Mouse (Mus musculus) adrenal gland, adult 2 months (tissue): ENCODE measurements around the gene 2310034C09Rik. TPM values are rescaled to one million over a fixed set of nuclear protein-coding genes. Genes with fewer than 3 reads are reported as not detected.
"Not testable (repeated sequence)": the region's sequence is repeated elsewhere in the genome, so short reads cannot be mapped to it uniquely, and the experiment has no call there.

Experiments
- DNase-seq: peaks from one replicate; pipeline ENCODE4 v3.0.0; 2021
- long read RNA-seq: library from polyadenylated mRNA; stranded (forward); transcript quantifications from one replicate; pipeline ENCODE4 v2.0.0, GENCODE M21; 2021
- polyA plus RNA-seq: library from polyadenylated mRNA; depleted of rRNA; stranded (reverse); fragments of >200 nt; gene quantifications from 2 replicates; pipeline ENCODE4 v1.2.3, GENCODE M21; 2012; rRNA removed
- total RNA-seq, 2 experiments: library from RNA; stranded (reverse); gene quantifications; 2 replicates each; pipeline ENCODE4 v1.2.3; 2021

Gene 2310034C09Rik
- total RNA-seq (not detected), polyA plus RNA-seq (not detected in 2 replicates)
- long read RNA-seq = 0 reads

DNA sequence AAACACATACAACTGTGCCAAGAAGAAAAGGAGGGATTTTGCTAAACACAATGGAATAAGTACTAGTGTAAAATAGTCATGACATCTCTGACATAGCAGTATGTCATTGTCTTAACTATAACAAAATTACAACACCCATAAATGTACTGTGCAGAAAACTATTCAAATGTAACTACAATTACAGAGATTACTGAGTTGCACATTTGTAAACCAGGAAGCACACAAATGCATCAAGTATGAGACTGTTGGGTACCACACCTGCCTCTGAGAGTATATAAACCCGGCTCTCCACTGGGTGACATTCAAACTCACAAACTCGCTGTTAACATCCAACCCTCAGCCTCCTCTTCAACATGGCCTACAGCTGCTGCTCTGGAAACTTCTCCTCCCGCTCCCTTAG is at the start of gene 2310034C09Rik:
Gene 2310034C09Rik (plus strand): TSS at position 301 of the 400 bp plus-strand sequence.
- not testable (repeated sequence) for DNase-seq

DNA sequence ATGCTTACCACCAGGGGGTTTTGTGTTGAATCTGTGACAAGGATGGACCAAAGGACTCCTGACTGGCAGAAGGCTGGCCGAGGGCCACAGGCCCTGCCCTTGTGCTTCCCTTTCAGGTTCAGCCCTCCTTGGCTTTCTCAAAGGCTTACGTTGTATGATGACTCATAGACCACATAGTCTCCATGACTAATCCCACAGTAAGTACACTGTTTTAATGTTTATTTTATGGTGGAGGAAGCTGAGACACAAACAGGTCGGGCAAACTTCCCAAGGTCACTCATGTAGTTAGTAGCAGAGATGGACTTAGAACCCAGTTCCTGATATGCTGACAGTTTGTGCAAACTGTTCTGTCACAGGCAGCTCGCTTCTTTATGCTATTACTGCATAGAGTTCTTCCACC is 47.9 kb upstream of the 2310034C09Rik start:
- peak; percentile 21 for DNase-seq

DNA sequence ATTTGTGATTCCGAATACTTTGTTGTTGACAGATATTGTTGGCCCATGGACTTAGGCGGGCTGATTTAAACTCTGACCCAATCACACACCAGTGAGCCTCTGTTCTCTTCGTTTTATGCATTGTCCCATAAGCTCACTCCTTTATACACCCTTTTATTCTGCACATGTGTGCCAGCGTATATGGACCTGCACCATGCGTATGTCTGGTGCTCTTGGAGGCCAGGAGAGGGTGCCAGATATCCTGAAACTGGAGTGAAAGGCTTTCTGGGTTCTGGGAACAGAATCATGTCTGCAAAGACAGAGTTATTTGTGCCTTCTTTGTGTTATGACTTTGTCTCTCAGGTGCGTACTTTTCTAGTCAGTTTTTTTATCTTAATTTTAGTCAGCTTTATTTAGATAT is 47.4 kb upstream of the 2310034C09Rik start:
- DNase-seq = no peak

DNA sequence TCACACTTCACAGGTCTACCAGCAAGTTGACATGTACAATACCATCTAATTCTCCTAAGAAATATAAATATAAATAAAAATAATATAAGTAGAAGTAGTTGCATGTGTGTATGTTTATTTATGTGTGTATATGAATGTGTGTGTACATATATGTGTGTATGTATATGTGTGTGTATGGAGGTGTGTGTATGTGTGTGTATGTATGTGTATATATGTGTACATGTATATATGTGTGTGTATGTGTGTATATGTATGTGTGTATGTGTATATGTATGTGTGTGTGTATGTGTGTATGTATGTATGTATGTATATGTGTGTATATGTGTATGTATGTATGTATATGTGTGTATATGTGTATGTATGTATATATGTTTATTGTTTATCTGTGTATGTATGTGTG is 42.1 kb upstream of the 2310034C09Rik start:
- no peak for DNase-seq

DNA sequence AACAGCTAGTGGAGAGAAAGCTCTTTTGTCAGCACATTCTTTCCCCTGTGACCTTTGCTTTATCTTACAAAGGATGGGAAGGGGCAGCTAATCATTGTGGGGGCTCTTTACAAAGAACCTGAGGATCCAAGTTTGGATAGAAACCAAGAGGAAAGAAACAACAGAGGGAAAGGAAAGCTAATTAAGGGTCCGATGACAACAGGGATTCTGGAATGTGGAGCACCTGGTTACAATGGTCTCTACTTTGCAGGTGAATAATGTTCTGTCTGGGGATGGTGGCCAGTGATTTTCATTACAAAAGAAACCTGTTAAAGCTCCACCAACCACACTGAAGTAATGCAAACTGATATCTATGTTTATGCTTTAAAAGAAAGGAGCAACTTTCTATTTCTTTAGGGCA is 38.6 kb upstream of the 2310034C09Rik start:
- DNase-seq = no peak

DNA sequence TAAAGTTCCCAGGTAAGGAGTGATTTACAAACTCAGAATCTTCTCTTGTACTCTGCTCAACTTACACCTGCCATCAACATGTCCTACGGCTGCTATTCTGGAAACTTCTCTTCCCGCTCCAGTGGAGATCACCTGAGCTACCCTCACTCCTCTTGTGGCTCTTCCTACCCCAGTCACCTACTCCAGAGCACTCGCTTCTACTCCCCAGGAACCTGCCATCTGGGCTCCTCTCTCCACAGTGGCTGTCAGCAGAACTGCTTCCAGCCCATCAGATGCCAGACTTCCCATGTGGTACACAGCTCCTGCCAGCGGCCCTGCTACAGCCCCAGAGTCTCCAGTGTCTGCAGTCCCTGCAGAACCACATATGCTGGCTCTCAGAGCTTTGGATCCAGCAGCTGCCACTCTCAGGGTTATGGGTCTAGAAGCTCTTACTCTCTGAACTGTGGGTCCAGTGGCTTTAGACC is 29.8 kb upstream of the 2310034C09Rik start, which contains the start of gene Krtap13-1:
Gene Krtap13-1 (plus strand): TSS at position 51 of the 464 bp plus-strand sequence.
- no peak for DNase-seq

DNA sequence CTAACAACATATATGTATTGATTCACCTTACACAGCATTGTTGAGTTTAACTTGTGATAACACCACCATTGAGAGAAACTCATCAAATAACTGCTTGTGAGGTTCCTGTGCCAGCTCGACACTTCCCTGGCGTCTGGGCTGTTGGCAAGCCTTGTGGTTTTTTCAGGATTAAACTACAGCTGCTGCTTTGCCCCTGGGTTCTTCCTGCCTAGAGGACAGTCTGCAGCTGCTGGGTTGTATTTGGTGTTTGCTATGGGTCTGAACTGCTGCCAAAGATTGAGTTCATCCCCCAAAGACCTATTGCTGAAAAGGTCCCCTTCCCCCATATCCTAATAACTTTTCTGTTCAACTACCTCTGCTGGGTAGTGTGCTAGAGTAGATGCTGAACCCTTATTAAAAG is 23.3 kb upstream of the 2310034C09Rik start:
- no peak for DNase-seq

DNA sequence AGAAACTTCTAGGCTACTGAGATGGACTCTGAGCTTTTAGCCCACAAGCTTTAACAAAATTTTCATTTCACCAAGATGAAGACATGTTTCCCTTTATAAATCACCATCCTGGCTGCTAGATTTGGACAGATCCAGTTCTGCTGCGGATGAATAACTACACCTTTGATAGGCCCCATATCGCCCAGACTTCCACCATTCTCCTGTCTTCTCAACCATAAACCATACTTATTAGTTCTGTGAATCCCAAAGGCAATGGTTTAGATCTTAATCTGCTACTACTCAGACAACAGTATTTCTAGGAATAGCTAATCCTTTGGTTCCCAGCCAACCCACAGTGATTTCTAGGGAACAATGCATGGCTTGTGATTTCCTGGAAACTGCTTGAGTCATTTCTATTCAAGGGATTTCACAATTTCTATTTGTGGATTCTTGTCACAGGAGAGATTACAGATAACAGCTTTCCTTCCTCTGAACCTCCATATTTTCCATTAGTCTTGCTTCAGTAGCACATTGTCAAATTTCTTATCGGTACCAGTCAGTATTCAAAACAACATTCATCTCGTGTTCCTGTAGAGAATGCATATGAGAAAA is 13.8 kb upstream of the 2310034C09Rik start:
- DNase-seq = peak; percentile 3

DNA sequence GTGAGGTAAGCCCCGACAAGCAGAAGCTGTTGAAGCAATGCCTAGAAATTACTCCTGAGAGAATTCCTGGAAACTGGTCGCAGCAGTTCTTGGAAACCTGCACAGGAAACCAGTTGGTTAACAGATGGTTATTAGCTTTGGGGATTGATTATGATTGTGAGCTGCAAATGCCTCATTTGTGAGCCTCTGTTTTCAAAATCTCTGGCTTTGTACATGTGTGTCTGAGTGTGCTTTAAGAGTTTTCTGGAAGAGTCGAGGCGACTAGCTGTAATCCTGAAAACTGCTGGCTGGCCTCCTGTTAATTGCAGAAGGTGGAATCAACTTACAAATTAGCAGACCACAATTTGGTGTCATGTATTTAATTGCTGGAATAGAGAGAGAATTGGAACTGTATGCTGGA is 10.7 kb upstream of the 2310034C09Rik start:
- no peak for DNase-seq

DNA sequence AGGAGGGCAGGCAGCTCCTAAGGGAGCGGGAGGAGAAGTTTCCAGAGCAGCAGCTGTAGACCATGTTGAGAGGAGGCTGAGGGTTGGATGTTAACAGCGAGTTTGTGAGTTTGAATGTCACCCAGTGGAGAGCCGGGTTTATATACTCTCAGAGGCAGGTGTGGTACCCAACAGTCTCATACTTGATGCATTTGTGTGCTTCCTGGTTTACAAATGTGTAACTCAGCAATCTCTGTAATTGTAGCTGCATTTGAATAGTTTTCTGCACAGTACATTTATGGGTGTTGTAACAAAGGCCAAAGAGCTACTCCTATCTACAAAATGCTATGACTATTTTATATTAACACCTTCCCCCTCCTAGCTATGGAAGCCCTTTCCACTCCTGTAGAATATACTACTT is 7.1 kb upstream of the 2310034C09Rik start, which contains the start of gene Krtap13:
Gene Krtap13 (minus strand): TSS at position 101 of the 400 bp plus-strand sequence.
- not testable (repeated sequence) for DNase-seq

DNA sequence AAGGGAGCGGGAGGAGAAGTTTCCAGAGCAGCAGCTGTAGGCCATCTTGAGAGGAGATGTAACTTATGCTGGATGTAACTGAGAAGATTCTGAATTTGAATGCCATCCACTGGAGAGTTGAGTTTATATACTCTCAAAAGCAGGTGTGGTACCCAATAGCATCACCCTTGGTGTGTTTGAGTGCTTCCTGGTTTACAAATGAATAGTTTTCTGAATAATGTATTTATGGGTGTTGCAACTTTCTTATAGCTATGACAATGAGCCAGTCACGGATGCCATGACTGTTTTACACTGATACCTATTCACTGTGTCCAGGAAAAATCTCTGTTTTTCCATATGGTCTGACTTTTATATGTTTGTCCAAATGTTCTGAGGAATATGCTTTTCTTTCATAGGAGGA is 15.5 kb downstream of the 2310034C09Rik start, which contains the start of gene 2310057N15Rik:
Gene 2310057N15Rik (minus strand): TSS at position 101 of the 400 bp plus-strand sequence.
- no peak for DNase-seq

DNA sequence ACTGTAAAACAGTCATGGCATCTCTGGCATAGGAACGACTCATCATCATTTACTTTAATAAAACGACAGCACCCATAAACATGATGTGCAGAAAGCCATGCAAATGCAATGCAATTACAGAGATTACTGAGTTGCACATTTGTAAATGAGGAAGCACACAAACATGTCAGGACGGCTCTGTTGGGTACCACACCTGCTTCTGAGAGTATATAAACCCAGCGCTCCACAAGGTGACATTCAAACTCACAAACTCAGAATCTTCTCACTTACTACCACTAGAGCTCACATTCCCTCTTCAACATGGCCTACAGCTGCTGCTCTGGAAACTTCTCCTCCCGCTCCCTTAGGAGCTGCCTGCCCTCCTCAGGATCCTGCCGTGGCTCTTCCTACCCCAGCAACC is 18.9 kb downstream of the 2310034C09Rik start, which contains the start of gene Gm5965:
Gene Gm5965 (plus strand): TSS at position 301 of the 400 bp plus-strand sequence.
- no peak for DNase-seq

DNA sequence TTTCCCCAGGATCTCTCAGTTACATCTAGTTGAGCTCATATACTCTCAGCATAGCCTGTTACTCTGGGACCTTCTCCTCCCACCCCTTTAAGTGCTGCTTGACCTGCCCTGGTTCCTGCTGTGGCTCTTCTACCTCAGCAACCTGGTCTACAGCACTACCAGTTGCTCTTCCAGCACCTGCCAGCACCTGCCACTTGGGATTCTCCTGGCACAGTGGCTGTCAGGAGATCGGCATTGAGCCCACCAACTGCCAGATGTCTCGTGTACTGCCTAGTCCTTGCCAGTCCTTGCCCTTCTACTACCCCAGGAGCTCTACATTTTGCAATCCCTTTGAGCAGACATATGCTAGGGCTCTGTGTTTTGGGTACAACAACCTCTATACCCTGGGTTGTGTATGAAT is 28.1 kb downstream of the 2310034C09Rik start:
- DNase-seq = no peak

Other genes starting within 250 kb of the 2310034C09Rik start
- not detected for gene Cldn8, start 195.7 kb upstream of the 2310034C09Rik start, total RNA-seq
- gene Cldn8, start 195.7 kb upstream of the 2310034C09Rik start, polyA plus RNA-seq = not detected in 2 replicates
- not detected for gene Krtap24-1, start 146.6 kb upstream of the 2310034C09Rik start, total RNA-seq
- gene Krtap24-1, start 146.6 kb upstream of the 2310034C09Rik start, polyA plus RNA-seq = not detected in 2 replicates
- not detected for gene 2310079G19Rik, start 131.2 kb upstream of the 2310034C09Rik start, total RNA-seq
- gene 2310079G19Rik, start 131.2 kb upstream of the 2310034C09Rik start, polyA plus RNA-seq = not detected in 2 replicates
- gene Krtap26-1, start 111.1 kb upstream of the 2310034C09Rik start, total RNA-seq = not detected
- not detected in 2 replicates for gene Krtap26-1, start 111.1 kb upstream of the 2310034C09Rik start, polyA plus RNA-seq
- gene Krtap27-1, start 87.2 kb upstream of the 2310034C09Rik start, total RNA-seq = not detected
- not detected in 2 replicates for gene Krtap27-1, start 87.2 kb upstream of the 2310034C09Rik start, polyA plus RNA-seq
- not detected for gene 2310061N02Rik, start 50.9 kb upstream of the 2310034C09Rik start, total RNA-seq
- not detected in 2 replicates for gene 2310061N02Rik, start 50.9 kb upstream of the 2310034C09Rik start, polyA plus RNA-seq
- not detected for gene Krtap13-1, start 30.0 kb upstream of the 2310034C09Rik start, total RNA-seq
- not detected in 2 replicates for gene Krtap13-1, start 30.0 kb upstream of the 2310034C09Rik start, polyA plus RNA-seq
- not detected for gene Krtap13, start 7.2 kb upstream of the 2310034C09Rik start, total RNA-seq
- gene Krtap13, start 7.2 kb upstream of the 2310034C09Rik start, polyA plus RNA-seq = not detected in 2 replicates
- gene 2310057N15Rik, start 15.4 kb downstream of the 2310034C09Rik start, total RNA-seq = not detected
- not detected in 2 replicates for gene 2310057N15Rik, start 15.4 kb downstream of the 2310034C09Rik start, polyA plus RNA-seq
- not detected for gene Gm5965, start 19.0 kb downstream of the 2310034C09Rik start, total RNA-seq
- gene Gm5965, start 19.0 kb downstream of the 2310034C09Rik start, polyA plus RNA-seq = not detected in 2 replicates
- gene Gm20741, start 53.4 kb downstream of the 2310034C09Rik start, total RNA-seq = not detected
- gene Gm20741, start 53.4 kb downstream of the 2310034C09Rik start, polyA plus RNA-seq = not detected in 2 replicates
- gene Krtap15, start 61.4 kb downstream of the 2310034C09Rik start, total RNA-seq = not detected
- not detected in 2 replicates for gene Krtap15, start 61.4 kb downstream of the 2310034C09Rik start, polyA plus RNA-seq
- gene Krtap14, start 67.3 kb downstream of the 2310034C09Rik start, total RNA-seq = not detected
- not detected in 2 replicates for gene Krtap14, start 67.3 kb downstream of the 2310034C09Rik start, polyA plus RNA-seq
- gene Krtap19-1, start 110.6 kb downstream of the 2310034C09Rik start, total RNA-seq = not detected
- not detected in 2 replicates for gene Krtap19-1, start 110.6 kb downstream of the 2310034C09Rik start, polyA plus RNA-seq
- gene Krtap19-2, start 115.4 kb downstream of the 2310034C09Rik start, total RNA-seq = not detected
- not detected in 2 replicates for gene Krtap19-2, start 115.4 kb downstream of the 2310034C09Rik start, polyA plus RNA-seq
- gene Krtap19-3, start 119.2 kb downstream of the 2310034C09Rik start, total RNA-seq = not detected
- not detected in 2 replicates for gene Krtap19-3, start 119.2 kb downstream of the 2310034C09Rik start, polyA plus RNA-seq
- not detected for gene Krtap19-4, start 126.2 kb downstream of the 2310034C09Rik start, total RNA-seq
- not detected in 2 replicates for gene Krtap19-4, start 126.2 kb downstream of the 2310034C09Rik start, polyA plus RNA-seq
- not detected for gene Krtap19-5, start 137.6 kb downstream of the 2310034C09Rik start, total RNA-seq
- gene Krtap19-5, start 137.6 kb downstream of the 2310034C09Rik start, polyA plus RNA-seq = not detected in 2 replicates
- gene Krtap19-9b, start 173.4 kb downstream of the 2310034C09Rik start, total RNA-seq = not detected
- not detected in 2 replicates for gene Krtap19-9b, start 173.4 kb downstream of the 2310034C09Rik start, polyA plus RNA-seq
- not detected for gene Krtap16-3, start 204.0 kb downstream of the 2310034C09Rik start, total RNA-seq
- gene Krtap16-3, start 204.0 kb downstream of the 2310034C09Rik start, polyA plus RNA-seq = not detected in 2 replicates